Mouse (Mus musculus): ENCODE measurements at regions not wholly inside any gene's neighbourhood (a gene's known extent, or its start where the extent isn't known, plus 50 kb on each side); places are given as distances from the start of the nearest gene placed in this dataset.

DNA sequence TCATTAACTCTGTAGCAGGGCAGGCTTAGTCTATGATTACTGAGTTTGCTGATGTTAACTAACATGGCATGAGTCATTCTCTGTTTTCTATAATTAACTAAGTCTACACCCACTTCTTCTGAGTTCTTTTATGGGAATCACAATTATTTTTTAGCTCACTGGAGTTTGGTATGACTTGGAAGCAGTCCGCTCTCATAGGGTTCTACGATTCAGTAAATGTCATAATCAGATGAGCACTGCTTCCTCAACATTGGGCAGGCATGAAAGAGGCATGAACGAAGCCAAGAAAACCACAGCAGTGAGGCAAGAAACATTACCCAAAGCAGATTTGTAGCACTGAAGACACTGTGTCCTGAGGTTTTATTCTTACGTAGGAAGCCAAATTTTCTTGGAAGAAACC is 3451.6 kb downstream of the 9330182O14Rik start:
- TF ChIP-seq TAL1 (conservative IDR thresholded peaks at IDR 0.05; ENCODE audit: low read depth, low read length) (no peak), GATA1 (IDR thresholded peaks at IDR 0.05; ENCODE audit: borderline replicate concordance, low read length) (no peak), CTCF (IDR thresholded peaks at IDR 0.05; ENCODE audit: low read depth, low read length) (no peak), POLR2AphosphoS5 (IDR thresholded peaks at IDR 0.05; ENCODE audit: insufficient replicate concordance, low read depth, low read length) (no peak), GATA2 (IDR thresholded peaks at IDR 0.05; ENCODE audit: borderline replicate concordance, low read depth, low read length) (no peak)
